Comparison of ENCODE assay signal across 8 mouse cellular contexts in genomic region chr13:12272953-12273352, GRCm38 (mm10). TPM values are rescaled to one million over a fixed set of nuclear protein-coding genes. Genes with fewer than 3 reads are reported as not detected.
DNase-seq lines count a peak whose midpoint lies in the region; ATAC-seq and TF ChIP-seq lines count a peak whose summit lies in the region.
"Had no signal": no experiment of that assay in that cellular context is flagged by ENCODE, and none has a peak within 500 bp of the region (broad histone marks: within the 10 kb centered on the region; RNA-seq: fewer than 3 reads in every experiment).

No protein-coding gene starts in this region.

- WGBS in hindbrain, postnatal 0 days, result 49% methylated on average over 3 of the region's 3 CpGs
- 47% methylated on average over 3 of the region's 3 CpGs for WGBS in hindbrain, embryonic 10.5 days

- H3K9ac ChIP-seq in hindbrain, postnatal 0 days (replicated peaks; ENCODE audit: low read length), result no peak overlapping the region
- H3K9ac ChIP-seq: liver, embryonic 15.5 days had no signal

- H3K36me3 ChIP-seq in hindbrain, postnatal 0 days (ENCODE audit: insufficient read depth, low read length), result no peaks in the 10 kb centered on the region
- H3K36me3 ChIP-seq in hindbrain, embryonic 10.5 days, result no peaks in the 10 kb centered on the region
- H3K36me3 ChIP-seq: liver, embryonic 15.5 days had no signal

- DNase-seq in hindbrain, postnatal 0 days (ENCODE audit: low spot score), result peak; percentile 58
- no peak for DNase-seq in hindbrain, embryonic 10.5 days (ENCODE audit: low spot score)
- DNase-seq in 3T3-L1 (ENCODE audit: low read depth, low spot score), result peak; percentile 67
- DNase-seq in CD8-positive naive resting alpha-beta T cell, adult 2 months (ENCODE audit: low read depth in 2 of 2, low spot score in 2 of 2), result peak; percentile 52 to 59
- DNase-seq in layer of hippocampus, postnatal 10 days (ENCODE audit: low spot score in 2 of 2), result peak; percentile 27 to 39
- peak; percentile 44 for DNase-seq in thymus, postnatal 25 days

- H3K9me3 ChIP-seq in hindbrain, postnatal 0 days (ENCODE audit: low read length), result no peaks in the 10 kb centered on the region
- H3K9me3 ChIP-seq in hindbrain, embryonic 10.5 days, result peaks cover 3% of the 10 kb centered on the region; the same call in 1 of the 2 replicates
- H3K9me3 ChIP-seq: liver, embryonic 15.5 days had no signal

- peak; percentile 74 for TF ChIP-seq CTCF in hindbrain, postnatal 0 days (IDR thresholded peaks at IDR 0.05; ENCODE audit: low read depth)
- TF ChIP-seq CTCF in cortical plate, adult 2 months (IDR thresholded peaks at IDR 0.05; ENCODE audit: extremely low read depth, insufficient read depth, low read length), result peak; percentile 67

- no peaks in the 10 kb centered on the region for H3K4me1 ChIP-seq in hindbrain, postnatal 0 days (ENCODE audit: insufficient read depth, low read length)
- no peaks in the 10 kb centered on the region for H3K4me1 ChIP-seq in hindbrain, embryonic 10.5 days (replicated peaks)
- H3K4me1 ChIP-seq in cortical plate, adult 2 months (ENCODE audit: control insufficient read depth, insufficient read depth, low read length), result no peaks in the 10 kb centered on the region
- H3K4me1 ChIP-seq: liver, embryonic 15.5 days had no signal

- TF ChIP-seq POLR2A in cortical plate, adult 2 months (IDR thresholded peaks at IDR 0.05; ENCODE audit: extremely low read depth, insufficient read depth, low read length), result no peak

- ATAC-seq in hindbrain, postnatal 0 days, result peak; percentile 53; the same call in 1 of the 2 replicates

- no peak overlapping the region for H3K4me2 ChIP-seq in hindbrain, postnatal 0 days (ENCODE audit: low read depth, low read length)
- H3K4me2 ChIP-seq: liver, embryonic 15.5 days had no signal

- no peak overlapping the region for H3K4me3 ChIP-seq in hindbrain, postnatal 0 days (ENCODE audit: low read length)
- H3K4me3 ChIP-seq in hindbrain, embryonic 10.5 days, result no peak overlapping the region
- H3K4me3 ChIP-seq in cortical plate, adult 2 months (ENCODE audit: insufficient read depth, low read length), result no peak overlapping the region
- H3K4me3 ChIP-seq: liver, embryonic 15.5 days had no signal

- H3K27me3 ChIP-seq in hindbrain, postnatal 0 days (ENCODE audit: insufficient read depth, low read length), result no peaks in the 10 kb centered on the region
- no peaks in the 10 kb centered on the region for H3K27me3 ChIP-seq in hindbrain, embryonic 10.5 days (ENCODE audit: insufficient read depth, poor library complexity, severe bottlenecking)
- H3K27me3 ChIP-seq: liver, embryonic 15.5 days had no signal

- no peak overlapping the region for H3K27ac ChIP-seq in hindbrain, postnatal 0 days
- H3K27ac ChIP-seq in hindbrain, embryonic 10.5 days, result no peak overlapping the region
- H3K27ac ChIP-seq in cortical plate, adult 2 months (ENCODE audit: insufficient read depth, low read length), result no peak overlapping the region
- H3K27ac ChIP-seq: liver, embryonic 15.5 days had no signal

RNA-seq across cellular contexts. Expression of gene Mtr, which starts 15.0 kb away (rescaled TPM):
- 5.0 and 7.8 TPM in 2 replicates for total RNA-seq in hindbrain, postnatal 0 days (2014; rRNA removed)
- polyA plus RNA-seq in hindbrain, postnatal 0 days (2015; fragmentation: Nextera tagmentation; extraction: Ambion mirVana), result 2.4 and 3.0 TPM in 2 replicates
- 13.0 and 17.3 TPM in 2 replicates for polyA plus RNA-seq in hindbrain, embryonic 10.5 days (2016; fragmentation: Nextera tagmentation; extraction: Ambion mirVana)
- polyA plus RNA-seq in cortical plate, adult 2 months (2012; rRNA removed), result 8.4 and 8.8 TPM in 2 replicates
- 10 to 100 TPM; 17.5 to 17.6 TPM for total RNA-seq in layer of hippocampus, postnatal 10 days (2021)
